Mouse (Mus musculus) hindbrain, embryonic 16.5 days (tissue): ENCODE results near the gene Ccdc184. TPM values are rescaled to one million over a fixed set of nuclear protein-coding genes. Genes with fewer than 3 reads are reported as not detected.

Experiments
- ATAC-seq: fragments of 200-750 bp; cut with Nextera tagmentation; 2 replicates; pipeline ENCODE4 v1.8.0; 2017; ENCODE audit warnings: moderate TSS enrichment, moderate library complexity
- H3K27ac ChIP-seq: fragments of 300-500 bp; sonication (generic); 2 replicates; pipeline ENCODE4 v1.5.1; 2014; ENCODE audit warnings: low read depth, mild to moderate bottlenecking, control low read depth, low read length, moderate library complexity
- H3K27me3 ChIP-seq: fragments of 300-500 bp; sonication (generic); replicated peaks from 2 replicates; pipeline ENCODE4 v1.6.1; 2014; ENCODE audit warnings: low read length; ENCODE audit not compliant: control insufficient read depth, insufficient read depth
- H3K36me3 ChIP-seq: fragments of 300-500 bp; sonication (generic); 2 replicates; pipeline ENCODE4 v1.6.1; 2014; ENCODE audit warnings: mild to moderate bottlenecking, low read length, moderate library complexity, mixed read lengths; ENCODE audit not compliant: control insufficient read depth, insufficient read depth
- H3K4me1 ChIP-seq: fragments of 300-500 bp; sonication (generic); 2 replicates; pipeline ENCODE4 v1.6.1; 2014; ENCODE audit warnings: low read depth, low read length; ENCODE audit not compliant: control insufficient read depth, insufficient read depth
- H3K4me2 ChIP-seq: fragments of 300-500 bp; sonication (generic); 2 replicates; pipeline ENCODE4 v1.6.1; 2014; ENCODE audit warnings: mild to moderate bottlenecking, low read length, control low read depth, moderate library complexity
- H3K4me3 ChIP-seq: fragments of 300-500 bp; sonication (generic); 2 replicates; pipeline ENCODE4 v1.5.1; 2014; ENCODE audit warnings: mild to moderate bottlenecking, low read length, control low read depth, moderate library complexity
- H3K9ac ChIP-seq: fragments of 300-500 bp; sonication (generic); 2 replicates; pipeline ENCODE4 v1.6.1; 2014; ENCODE audit warnings: low read depth, mild to moderate bottlenecking, control low read depth, low read length, moderate library complexity
- H3K9me3 ChIP-seq: fragments of 300-500 bp; sonication (generic); 2 replicates; pipeline ENCODE4 v1.6.1; 2014; ENCODE audit warnings: mild to moderate bottlenecking, low read length, moderate library complexity; ENCODE audit not compliant: control insufficient read depth
- WGBS: fragments of 180-500 bp; shearing (Covaris S2); extraction: QIAGEN DNeasy Blood & Tissue Kit; methylation state at CpG from one replicate; pipeline ENCODE4 v1.1.7; 2014; 5-methylcytosine and 5-hydroxymethylcytosine counted together
- polyA plus RNA-seq: library from polyadenylated mRNA; unstranded; fragments of >200 nt; fragmentation: Nextera tagmentation; extraction: Ambion mirVana; gene quantifications from 2 replicates; pipeline ENCODE4 v1.2.1, GENCODE M21; 2015

The Ccdc184 gene
- polyA plus RNA-seq, 1 experiment from 2014 or later = 139 TPM

DNA sequence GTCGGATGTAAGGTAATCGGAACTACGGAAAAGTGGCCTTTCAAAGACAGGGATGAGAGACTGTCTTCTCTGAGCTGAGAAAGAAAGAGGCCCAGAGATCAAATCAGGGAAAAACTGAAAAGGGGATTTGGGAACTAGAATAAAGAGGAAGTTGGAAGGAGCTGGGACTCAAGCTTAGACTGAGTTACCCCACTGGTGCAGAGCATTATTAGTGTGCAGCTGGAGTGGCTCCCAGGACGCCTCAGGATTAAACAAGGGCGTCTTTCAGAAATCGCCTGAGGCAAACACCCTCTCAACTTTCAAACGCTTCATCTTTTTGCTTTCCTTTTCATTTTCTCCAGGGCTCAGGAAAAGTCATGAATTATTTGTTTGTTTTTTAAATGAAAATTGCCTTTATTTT, 14.0 kb upstream of the Ccdc184 start:
- H3K4me1 ChIP-seq = no peaks in the 10 kb centered on the region
- 70% methylated on average over 7 of the region's 7 CpGs for WGBS
- H3K9ac ChIP-seq = no peak overlapping the region
- no peaks in the 10 kb centered on the region for H3K9me3 ChIP-seq
- ATAC-seq = no peak
- H3K36me3 ChIP-seq = no peaks in the 10 kb centered on the region
- H3K4me2 ChIP-seq = no peak overlapping the region
- no peaks in the 10 kb centered on the region for H3K27me3 ChIP-seq
- no peak overlapping the region for H3K27ac ChIP-seq
- no peak overlapping the region for H3K4me3 ChIP-seq

DNA sequence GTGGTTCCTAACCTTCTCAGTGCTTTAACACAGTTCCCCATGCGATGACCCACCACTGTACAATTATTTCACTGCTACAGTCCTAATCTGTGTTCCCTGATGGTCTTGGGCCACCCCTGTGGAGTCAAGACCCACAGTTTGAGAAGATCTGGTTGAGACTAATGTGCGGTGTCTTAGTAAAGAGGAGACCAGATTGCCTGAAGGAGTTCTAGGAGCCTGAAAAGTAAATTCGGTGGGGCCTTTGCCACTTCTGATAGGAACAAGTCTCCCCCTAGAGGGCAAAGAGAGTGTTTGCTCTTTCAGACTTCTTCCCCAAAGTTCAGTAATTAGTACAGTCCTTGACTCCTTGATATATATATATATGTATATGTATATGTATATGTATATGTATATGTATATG, 13.3 kb upstream of the Ccdc184 start:
- H3K36me3 ChIP-seq = no peaks in the 10 kb centered on the region
- no peaks in the 10 kb centered on the region for H3K4me1 ChIP-seq
- no peaks in the 10 kb centered on the region for H3K27me3 ChIP-seq
- WGBS = 37% methylated on average over 3 of the region's 3 CpGs
- no peak overlapping the region for H3K4me3 ChIP-seq
- no peak overlapping the region for H3K27ac ChIP-seq
- H3K9ac ChIP-seq = no peak overlapping the region
- no peaks in the 10 kb centered on the region for H3K9me3 ChIP-seq
- no peak overlapping the region for H3K4me2 ChIP-seq
- ATAC-seq = no peak

- no peak overlapping the region for H3K9ac ChIP-seq
- no peaks in the 10 kb centered on the region for H3K9me3 ChIP-seq
- no peak overlapping the region for H3K27ac ChIP-seq
- 63% methylated on average over 4 of the region's 4 CpGs for WGBS
- H3K27me3 ChIP-seq = no peaks in the 10 kb centered on the region
- ATAC-seq = no peak
- H3K36me3 ChIP-seq = no peaks in the 10 kb centered on the region
- H3K4me2 ChIP-seq = no peak overlapping the region
- no peak overlapping the region for H3K4me3 ChIP-seq
- H3K4me1 ChIP-seq = no peaks in the 10 kb centered on the region
Measured at GRCm38 (mm10) chr15:98154146-98154545, 12.8 kb upstream of the Ccdc184 start.

DNA sequence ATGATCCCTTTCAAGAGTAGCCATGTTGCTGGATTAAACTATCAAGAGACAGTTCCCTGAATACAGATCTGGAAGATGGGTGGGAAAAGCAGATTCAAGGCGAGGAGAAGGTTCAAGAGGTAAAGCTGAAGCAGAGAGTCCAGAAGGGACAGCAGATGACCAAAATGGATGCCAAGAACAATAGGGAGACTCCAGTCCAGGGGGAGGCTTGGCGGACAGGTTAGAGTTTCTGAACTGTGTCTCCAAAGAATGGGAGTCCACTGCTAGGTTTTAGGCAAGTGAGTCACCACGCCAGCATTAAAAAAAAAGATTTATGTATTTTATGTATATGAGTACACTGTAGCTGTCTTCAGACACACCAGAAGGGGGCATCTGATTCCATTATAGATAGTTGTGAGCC, 12.3 kb upstream of the Ccdc184 start:
- WGBS = 87% methylated on average over 3 of the region's 3 CpGs
- Histone ChIP-seq H3K27ac (no peak overlapping the region), H3K27me3 (no peaks in the 10 kb centered on the region)

GRCm38 (mm10) chr15:98155272-98155671, 11.7 kb upstream of the Ccdc184 start:
- no peak overlapping the region for H3K4me2 ChIP-seq
- H3K4me1 ChIP-seq = no peaks in the 10 kb centered on the region
- ATAC-seq = no peak
- H3K9me3 ChIP-seq = no peaks in the 10 kb centered on the region
- no peaks in the 10 kb centered on the region for H3K27me3 ChIP-seq
- no peak overlapping the region for H3K9ac ChIP-seq
- H3K36me3 ChIP-seq = no peaks in the 10 kb centered on the region
- H3K4me3 ChIP-seq = no peak overlapping the region
- WGBS = 92% methylated on average over 5 of the region's 5 CpGs
- no peak overlapping the region for H3K27ac ChIP-seq

More for the DNA sequence above, 12.3 kb upstream of the Ccdc184 start:
- no peak overlapping the region for H3K4me3 ChIP-seq
- no peaks in the 10 kb centered on the region for H3K9me3 ChIP-seq
- H3K4me1 ChIP-seq = no peaks in the 10 kb centered on the region
- H3K4me2 ChIP-seq = no peak overlapping the region
- no peak for ATAC-seq
- no peak overlapping the region for H3K9ac ChIP-seq
- no peaks in the 10 kb centered on the region for H3K36me3 ChIP-seq

GRCm38 (mm10) chr15:98155944-98156343, 11.0 kb upstream of the Ccdc184 start:
- no peak overlapping the region for H3K27ac ChIP-seq
- no peaks in the 10 kb centered on the region for H3K4me1 ChIP-seq
- no peaks in the 10 kb centered on the region for H3K27me3 ChIP-seq
- no peaks in the 10 kb centered on the region for H3K36me3 ChIP-seq
- no peak overlapping the region for H3K4me2 ChIP-seq
- no peak overlapping the region for H3K4me3 ChIP-seq
- H3K9me3 ChIP-seq = no peaks in the 10 kb centered on the region
- no peak for ATAC-seq
- 71% methylated on average over 4 of the region's 4 CpGs for WGBS
- no peak overlapping the region for H3K9ac ChIP-seq

DNA sequence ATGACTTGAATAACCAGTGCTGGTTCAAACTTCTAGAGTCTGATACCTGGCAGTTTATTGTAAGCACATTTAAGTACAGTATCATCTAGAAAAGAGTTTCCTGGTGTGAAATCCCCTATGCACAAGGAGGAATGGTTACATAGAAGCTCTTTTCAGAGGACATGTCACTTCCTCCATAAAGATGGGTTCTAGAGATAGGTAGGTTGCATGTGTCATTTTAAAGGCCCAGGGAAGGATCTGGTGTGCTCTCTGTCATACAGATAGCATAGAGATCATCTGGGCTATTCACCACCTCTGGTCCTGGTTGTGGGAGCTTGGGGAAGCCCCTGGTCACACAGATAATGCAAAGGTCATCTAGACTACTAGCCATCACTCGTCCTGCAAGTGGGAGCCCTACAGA, 9.7 kb upstream of the Ccdc184 start:
- no peak overlapping the region for H3K9ac ChIP-seq
- no peak for ATAC-seq
- no peaks in the 10 kb centered on the region for H3K4me1 ChIP-seq
- H3K4me2 ChIP-seq = no peak overlapping the region
- H3K36me3 ChIP-seq = no peaks in the 10 kb centered on the region
- no peak overlapping the region for H3K4me3 ChIP-seq
- H3K9me3 ChIP-seq = no peaks in the 10 kb centered on the region
- H3K27me3 ChIP-seq = no peaks in the 10 kb centered on the region
- no peak overlapping the region for H3K27ac ChIP-seq
- WGBS = 69% methylated on average over 1 of the region's 1 CpGs

DNA sequence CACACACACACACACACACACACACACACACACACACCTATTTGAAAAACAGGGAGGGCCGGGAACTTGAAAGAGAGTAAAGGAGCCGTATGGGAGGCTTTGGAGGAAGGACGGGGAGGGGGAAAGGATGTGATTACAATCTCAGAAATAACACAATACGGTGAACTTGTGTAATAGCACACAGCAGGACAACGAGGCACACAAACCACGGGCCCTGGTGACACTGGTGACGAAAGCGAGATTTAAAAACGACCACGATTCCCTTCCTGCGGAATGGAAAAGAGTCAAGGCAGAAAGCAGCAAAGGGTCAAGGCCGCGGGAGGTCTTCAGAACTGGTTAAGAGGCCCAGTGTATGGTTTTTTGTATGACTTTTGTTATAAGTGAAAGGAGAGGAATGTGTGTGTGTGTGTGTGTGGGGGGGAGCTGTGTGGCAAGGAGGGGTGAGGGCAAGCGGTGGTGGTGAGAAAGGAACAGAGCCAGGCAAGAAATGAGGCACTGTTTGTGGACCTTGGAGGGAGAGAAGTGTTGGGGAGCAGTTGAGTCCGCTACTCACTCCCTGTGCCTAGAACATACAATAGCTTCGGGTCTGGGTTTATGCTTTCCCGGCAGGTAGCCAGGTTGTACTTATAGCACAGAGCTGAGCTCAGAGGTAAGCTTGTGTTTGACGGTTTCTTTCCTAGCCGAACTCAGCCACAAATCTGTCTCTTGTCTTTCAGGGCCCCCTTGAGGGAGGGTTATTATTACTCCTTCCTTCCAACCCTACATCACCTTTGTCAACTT, 5.7 kb upstream of the Ccdc184 start:
- Histone ChIP-seq H3K36me3 (no peaks in the 10 kb centered on the region), H3K9ac (no peak overlapping the region), H3K4me3 (no peak overlapping the region), H3K4me2 (no peak overlapping the region), H3K27ac (no peak overlapping the region), H3K9me3 (no peaks in the 10 kb centered on the region), H3K4me1 (no peaks in the 10 kb centered on the region), H3K27me3 (no peaks in the 10 kb centered on the region)
- 53% methylated on average over 19 of the region's 19 CpGs for WGBS
- no peak for ATAC-seq

GRCm38 (mm10) chr15:98162561-98162960, 4.4 kb upstream of the Ccdc184 start:
- no peak overlapping the region for H3K4me2 ChIP-seq
- no peaks in the 10 kb centered on the region for H3K9me3 ChIP-seq
- no peak for ATAC-seq
- H3K36me3 ChIP-seq = no peaks in the 10 kb centered on the region
- no peak overlapping the region for H3K27ac ChIP-seq
- no peak overlapping the region for H3K4me3 ChIP-seq
- 86% methylated on average over 4 of the region's 4 CpGs for WGBS
- H3K27me3 ChIP-seq = no peaks in the 10 kb centered on the region
- no peak overlapping the region for H3K9ac ChIP-seq
- no peaks in the 10 kb centered on the region; the same call in 1 of the 2 replicates for H3K4me1 ChIP-seq
